Mouse (Mus musculus) kidney, postnatal 0 days (tissue): ENCODE measurements around the gene Sdk1. TPM values are rescaled to one million over a fixed set of nuclear protein-coding genes. Genes with fewer than 3 reads are reported as not detected.

Source experiments
- ATAC-seq: fragments of 200-750 bp; cut with Nextera tagmentation; replicated peaks from 2 replicates; pipeline ENCODE4 v1.8.0; 2017; ENCODE audit warnings: low read depth, moderate number of reproducible peaks, moderate TSS enrichment, moderate library complexity; ENCODE audit not compliant: low FRiP score
- DNase-seq: peaks from one replicate; pipeline ENCODE4 v3.0.0-alpha.2; 2016; ENCODE audit warnings: low spot score
- H3K27ac ChIP-seq: fragments of 300-500 bp; sonication (generic); 2 replicates; pipeline ENCODE4 v1.5.1; 2014; ENCODE audit warnings: mild to moderate bottlenecking
- H3K27me3 ChIP-seq: fragments of 300-500 bp; sonication (generic); 2 replicates; pipeline ENCODE4 v1.6.1; 2014; ENCODE audit warnings: low read length, mixed read lengths; ENCODE audit not compliant: insufficient read depth
- H3K36me3 ChIP-seq: fragments of 300-500 bp; sonication (generic); 2 replicates; pipeline ENCODE4 v1.6.1; 2014; ENCODE audit warnings: low read length, mixed read lengths; ENCODE audit not compliant: insufficient read depth
- H3K4me1 ChIP-seq: fragments of 300-500 bp; sonication (generic); replicated peaks from 2 replicates; pipeline ENCODE4 v1.6.1; 2014; ENCODE audit warnings: antibody characterized with exemption, low read length, mixed read lengths; ENCODE audit not compliant: insufficient read depth
- H3K4me2 ChIP-seq: fragments of 300-500 bp; sonication (generic); 2 replicates; pipeline ENCODE4 v1.6.1; 2014; ENCODE audit warnings: mild to moderate bottlenecking, low read length, moderate library complexity, mixed read lengths
- H3K4me3 ChIP-seq: fragments of 300-500 bp; sonication (generic); replicated peaks from 2 replicates; pipeline ENCODE4 v1.5.1; 2014; ENCODE audit warnings: low read depth, low read length
- H3K9ac ChIP-seq: fragments of 300-500 bp; sonication (generic); 2 replicates; pipeline ENCODE4 v1.6.1; 2014; ENCODE audit warnings: low read depth, low read length
- H3K9me3 ChIP-seq: fragments of 300-500 bp; sonication (generic); replicated peaks from 2 replicates; pipeline ENCODE4 v1.6.1; 2016; ENCODE audit warnings: low read length, inconsistent platforms, mixed read lengths
- CTCF ChIP-seq: IDR thresholded peaks from 2 replicates; pipeline ENCODE4 v1.5.1; 2016; ENCODE audit warnings: antibody characterized with exemption, low read depth, mild to moderate bottlenecking, moderate library complexity
- WGBS: fragments of 180-500 bp; shearing (Covaris S2); extraction: QIAGEN DNeasy Blood & Tissue Kit; methylation state at CpG from one replicate; pipeline ENCODE4 v1.1.7; 2014; 5-methylcytosine and 5-hydroxymethylcytosine counted together
- polyA plus RNA-seq: library from polyadenylated mRNA; unstranded; fragments of >200 nt; fragmentation: Nextera tagmentation; extraction: Ambion mirVana; gene quantifications from 2 replicates; pipeline ENCODE4 v1.2.1, GENCODE M21; 2015

Sdk1 gene
- polyA plus RNA-seq, 1 experiment from 2014 or later: 2.1 TPM

- Histone ChIP-seq H3K36me3 (no peaks in the 10 kb centered on the region), H3K9me3 (no peaks in the 10 kb centered on the region), H3K9ac (no peak overlapping the region), H3K4me2 (no peak overlapping the region), H3K27ac (0 out of 2 replicates have a peak overlapping the region, but pooled peaks have one; percentile 13), H3K27me3 (no peaks in the 10 kb centered on the region), H3K4me3 (no peak overlapping the region), H3K4me1 (peaks cover 9% of the 10 kb centered on the region)
- ATAC-seq: 0 out of 2 replicates have a peak, but pooled peaks have one; percentile 45
- DNase-seq: peak; percentile 47
- TF ChIP-seq CTCF: no peak
- 34% methylated on average over 2 of the region's 2 CpGs for whole genome bisulfite sequencing
Measured at GRCm38 (mm10) chr5:141856447-141856846, 615.2 kb downstream of the Sdk1 start.

GRCm38 (mm10) chr5:141857781-141858180, 616.5 kb downstream of the Sdk1 start:
- Histone ChIP-seq H3K9ac (no peak overlapping the region), H3K4me2 (no peak overlapping the region), H3K9me3 (no peaks in the 10 kb centered on the region), H3K4me3 (no peak overlapping the region), H3K27ac (peak overlapping the region; percentile 39; the same call in 1 of the 2 replicates), H3K4me1 (peaks cover 3% of the 10 kb centered on the region; the same call in 1 of the 2 replicates), H3K36me3 (no peaks in the 10 kb centered on the region), H3K27me3 (no peaks in the 10 kb centered on the region)
- TF ChIP-seq CTCF: no peak
- ATAC-seq: peak; percentile 61; the same call in 1 of the 2 replicates
- 73% methylated on average over 1 of the region's 1 CpGs for WGBS
- DNase-seq: peak; percentile 35

- H3K4me1 ChIP-seq: peaks cover 3% of the 10 kb centered on the region; the same call in 1 of the 2 replicates
- WGBS: 21% methylated on average over 8 of the region's 8 CpGs
- no peaks in the 10 kb centered on the region for H3K36me3 ChIP-seq
- no peak overlapping the region for H3K4me3 ChIP-seq
- H3K9ac ChIP-seq: no peak overlapping the region
- DNase-seq: peak; percentile 40
- no peak for ATAC-seq
- H3K27me3 ChIP-seq: no peaks in the 10 kb centered on the region
- H3K4me2 ChIP-seq: no peak overlapping the region
- H3K9me3 ChIP-seq: no peaks in the 10 kb centered on the region
- H3K27ac ChIP-seq: peak overlapping the region; percentile 39; the same call in 1 of the 2 replicates
- TF ChIP-seq CTCF: no peak
Measured at GRCm38 (mm10) chr5:141858406-141859160, 617.3 kb downstream of the Sdk1 start.

- DNase-seq (peak; percentile 51), ATAC-seq (no peak)
- no peaks in the 10 kb centered on the region for H3K36me3 ChIP-seq
- H3K9ac ChIP-seq: no peak overlapping the region
- H3K27me3 ChIP-seq: no peaks in the 10 kb centered on the region
- WGBS: 62% methylated on average over 3 of the region's 3 CpGs
- no peaks in the 10 kb centered on the region; the same call in 1 of the 2 replicates for H3K4me1 ChIP-seq
- no peak overlapping the region for H3K4me3 ChIP-seq
- H3K9me3 ChIP-seq: no peaks in the 10 kb centered on the region
- TF ChIP-seq CTCF: peak; percentile 65
- H3K4me2 ChIP-seq: no peak overlapping the region
- H3K27ac ChIP-seq: no peak overlapping the region
Measured at GRCm38 (mm10) chr5:141866042-141866441, 624.8 kb downstream of the Sdk1 start.

- TF ChIP-seq CTCF: no peak
Measured at GRCm38 (mm10) chr5:141873751-141874150, 632.5 kb downstream of the Sdk1 start.

GRCm38 (mm10) chr5:141880661-141881060, 639.4 kb downstream of the Sdk1 start:
- Histone ChIP-seq H3K27ac (no peak overlapping the region), H3K4me3 (no peak overlapping the region), H3K9me3 (no peaks in the 10 kb centered on the region), H3K4me1 (no peaks in the 10 kb centered on the region), H3K9ac (no peak overlapping the region), H3K36me3 (no peaks in the 10 kb centered on the region), H3K27me3 (no peaks in the 10 kb centered on the region), H3K4me2 (no peak overlapping the region)
- 73% methylated on average over 5 of the region's 5 CpGs for WGBS
- no peak for TF ChIP-seq CTCF
- ATAC-seq: no peak
- DNase-seq: no peak

More at GRCm38 (mm10) chr5:141873751-141874150, 632.5 kb downstream of the Sdk1 start:
- Histone ChIP-seq H3K4me1 (no peaks in the 10 kb centered on the region), H3K9ac (no peak overlapping the region), H3K4me3 (no peak overlapping the region), H3K27ac (no peak overlapping the region), H3K9me3 (no peaks in the 10 kb centered on the region), H3K36me3 (no peaks in the 10 kb centered on the region), H3K27me3 (no peaks in the 10 kb centered on the region), H3K4me2 (no peak overlapping the region)
- WGBS: 93% methylated on average over 11 of the region's 11 CpGs
- ATAC-seq (no peak), DNase-seq (no peak)
